Mouse (Mus musculus): ENCODE results near the gene Tent4a.

The Tent4a gene

DNA sequence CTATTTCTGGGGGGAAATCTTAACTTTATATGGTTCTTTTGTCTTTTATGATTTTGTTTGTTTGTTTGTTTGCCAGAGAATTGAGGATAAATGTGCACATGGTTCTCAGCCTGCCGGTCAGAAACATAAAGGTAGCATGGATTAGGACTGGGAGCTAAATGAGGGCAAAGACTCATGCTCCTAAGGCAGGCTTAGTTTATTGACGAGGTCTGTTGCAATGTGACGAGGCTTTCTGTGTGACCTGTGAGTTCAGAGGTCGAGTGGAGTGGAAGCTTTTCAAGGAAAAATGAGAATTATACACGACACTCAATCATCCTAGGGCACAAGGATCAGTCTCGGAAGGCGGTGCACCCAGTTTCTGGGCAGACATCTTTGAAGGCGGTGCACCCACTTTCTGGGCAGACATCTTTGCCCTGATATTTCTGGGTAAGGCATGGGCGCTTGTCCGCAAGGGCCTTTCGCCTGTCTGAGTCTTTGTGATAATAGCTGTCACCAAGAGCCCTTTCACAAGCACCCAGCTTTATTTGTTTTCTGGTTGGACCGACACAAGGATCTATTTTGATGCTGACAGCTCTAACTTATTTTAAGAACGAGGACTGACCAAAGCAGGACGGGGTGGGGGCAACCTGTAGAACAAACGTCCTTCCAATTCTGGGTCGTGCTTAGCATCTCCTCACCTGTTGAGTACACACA is 13.2 kb upstream of the Tent4a start:
- in situ Hi-C loops (cut with MboI, MseI): loop anchor here (5.0 kb wide), 1 partner anchor 105 kb away; no protein-coding TSS in a partner anchor

DNA sequence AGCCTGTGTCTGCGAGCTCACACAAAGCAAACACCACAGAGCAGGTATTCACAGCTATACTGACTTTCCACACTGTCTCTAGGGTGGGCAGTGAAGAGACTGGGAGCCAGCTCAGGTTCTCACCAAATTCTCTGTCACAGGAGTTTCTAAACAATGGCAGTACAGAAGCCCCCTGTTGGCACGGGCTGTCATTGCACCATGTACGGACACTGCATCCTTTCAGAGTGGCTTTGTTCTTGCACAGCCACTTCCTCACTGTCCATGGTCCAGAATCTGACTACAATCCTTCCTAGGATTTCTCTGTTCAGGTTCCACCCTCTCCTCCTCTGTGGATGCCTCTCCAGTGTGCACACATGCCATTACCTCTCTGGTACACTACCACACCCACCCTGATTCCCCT is 10.6 kb upstream of the Tent4a start:
- in situ Hi-C loops (cut with MboI, MseI): loop anchor here (5.0 kb wide), 1 partner anchor 107 kb away; no protein-coding TSS in a partner anchor

DNA sequence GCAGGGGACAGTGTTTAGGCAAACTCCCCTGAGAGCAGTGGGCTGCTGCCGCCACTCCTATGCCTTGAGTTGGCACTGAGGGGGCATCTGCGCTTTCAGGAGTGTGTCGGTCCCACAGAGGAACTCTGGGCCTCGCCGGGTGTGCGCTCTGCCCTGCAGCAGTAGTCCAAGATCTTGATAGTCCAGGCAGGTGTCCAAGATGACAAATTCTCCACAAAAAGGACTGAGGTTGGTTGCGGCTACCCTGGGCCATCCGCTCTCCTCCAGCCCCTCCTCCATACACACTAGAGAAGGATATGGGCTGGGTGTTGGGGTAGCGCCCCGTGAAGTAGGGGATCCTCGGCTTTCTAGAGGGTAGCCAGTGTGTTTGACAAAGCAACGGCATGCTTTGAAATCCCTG is 9.2 kb upstream of the Tent4a start:
- in situ Hi-C loops (cut with MboI, MseI): no loop called here

DNA sequence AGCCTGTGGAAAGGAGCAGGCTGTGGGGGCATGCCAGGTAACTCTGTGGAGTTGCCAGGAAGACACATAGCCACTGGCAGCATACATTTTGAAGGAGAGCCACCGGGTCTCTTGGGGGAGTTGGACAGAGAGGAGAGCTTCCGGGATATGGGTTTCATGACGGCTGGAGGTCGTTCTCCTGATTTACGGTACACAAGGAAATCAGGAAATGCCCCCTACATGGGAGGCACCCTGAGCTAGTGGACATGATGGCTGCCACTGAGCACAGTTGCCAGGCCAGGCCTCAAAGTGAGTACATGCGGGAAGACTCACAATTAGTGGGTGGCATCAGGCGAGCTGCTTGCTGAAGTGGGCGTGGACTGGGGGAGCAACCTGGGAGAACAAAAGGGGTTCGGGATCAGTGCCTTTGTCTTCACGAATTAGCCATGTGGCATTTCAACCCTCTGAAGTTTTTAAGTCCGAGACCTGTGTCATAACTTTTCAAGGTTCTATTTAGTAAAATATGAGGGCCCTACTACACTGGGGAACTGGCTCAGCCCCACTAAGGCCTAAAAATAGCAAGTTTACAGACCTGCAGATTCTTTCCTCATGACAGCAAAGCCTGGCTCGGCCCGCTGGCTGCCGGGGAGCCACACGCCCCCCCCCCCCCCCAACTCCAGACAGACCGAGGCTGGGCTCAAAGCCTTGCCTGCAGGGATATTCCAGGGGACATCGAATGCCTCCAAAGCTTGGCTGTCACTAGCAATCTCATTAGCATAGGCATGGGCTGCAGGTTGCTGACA is 8.3 kb upstream of the Tent4a start:
- in situ Hi-C loops (cut with MboI, MseI): no loop called here

DNA sequence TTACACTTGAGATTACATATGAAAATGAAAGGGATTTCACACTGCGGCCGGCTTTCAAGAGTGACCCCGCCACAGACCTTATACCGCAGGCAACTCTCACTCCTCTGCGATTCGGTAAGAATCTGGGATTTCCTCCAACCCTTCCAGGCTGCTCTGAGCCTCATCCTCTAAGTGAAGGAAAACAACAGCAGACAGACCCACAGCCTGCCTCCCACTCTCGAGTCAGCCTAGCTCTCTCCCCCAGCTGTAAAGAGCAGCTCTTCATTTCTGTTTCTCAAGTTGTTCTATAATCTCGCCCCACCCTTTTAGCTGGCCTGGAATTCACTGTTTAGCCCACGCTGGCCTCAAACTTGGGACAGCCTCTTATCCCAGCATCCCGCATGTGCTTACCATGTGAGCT is 7.4 kb upstream of the Tent4a start:
- in situ Hi-C loops (cut with MboI, MseI): no loop called here

DNA sequence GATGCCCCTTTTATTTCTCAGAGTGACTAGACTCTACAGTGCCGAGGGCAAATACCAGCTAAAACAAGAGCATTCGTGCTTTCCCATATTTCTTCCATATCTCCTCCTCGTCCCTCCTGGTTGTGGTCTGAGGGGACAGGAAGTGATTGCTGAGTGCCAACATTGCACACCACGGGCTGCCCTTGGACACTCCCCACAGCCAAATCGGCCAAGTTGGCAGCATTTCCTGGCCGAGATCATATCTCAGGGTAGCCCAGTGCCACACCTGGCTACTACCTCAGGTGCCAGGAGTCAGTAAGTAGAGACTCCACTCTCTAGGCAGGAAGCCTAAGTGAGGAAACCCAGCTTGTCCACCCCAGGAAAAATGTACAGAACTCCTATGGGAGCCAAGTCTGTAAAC is 6.8 kb upstream of the Tent4a start:
- in situ Hi-C loops (cut with MboI, MseI): no loop called here

DNA sequence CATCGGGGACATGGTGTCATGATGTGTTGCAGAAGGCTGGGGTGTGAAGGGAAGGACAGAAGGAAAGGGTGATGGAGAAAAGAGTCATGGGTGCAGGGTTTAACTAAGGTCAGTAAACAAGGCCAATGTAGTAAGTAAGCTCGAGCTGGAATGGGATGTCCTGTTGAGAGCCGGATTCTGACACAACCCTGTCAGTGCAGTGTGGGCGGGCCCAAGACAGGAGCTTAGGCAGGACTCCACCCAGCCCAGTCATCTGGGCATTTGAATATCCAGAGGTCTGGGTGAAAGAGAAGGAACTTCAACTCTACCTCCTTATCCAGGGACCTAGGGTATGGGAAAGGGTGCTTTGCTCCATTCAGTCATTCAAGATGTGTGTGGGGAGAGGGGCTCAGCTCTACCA is 3.9 kb upstream of the Tent4a start:
- in situ Hi-C loops (cut with MboI, MseI): loop anchor here (5.0 kb wide), 2 partner anchors 74 to 956 kb away; partner anchors contain the start of genes Fastkd3, Mtrr and Srd5a1

DNA sequence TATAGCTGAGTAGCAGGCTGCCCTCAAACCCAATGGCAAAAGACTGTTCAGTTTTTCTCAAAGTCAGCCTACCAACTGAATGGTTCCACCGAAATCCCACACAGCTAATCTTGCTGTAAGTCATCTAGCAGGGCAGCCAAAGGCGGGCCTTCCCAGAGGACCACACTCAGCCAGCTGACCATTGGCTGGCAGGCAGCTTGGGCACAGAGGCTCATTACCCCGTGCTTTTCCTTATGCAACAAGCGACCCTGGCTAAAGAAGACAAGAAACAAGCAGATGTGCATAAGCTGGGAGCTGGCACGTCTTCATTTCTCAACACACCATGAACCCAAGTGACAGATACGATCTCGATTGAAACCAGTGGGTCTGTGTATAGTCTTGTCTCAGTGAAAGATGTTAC is 2.9 kb upstream of the Tent4a start:
- in situ Hi-C loops (cut with MboI, MseI): loop anchor here (5.0 kb wide), 2 partner anchors 75 to 955 kb away; partner anchors contain the start of genes Fastkd3, Mtrr and Srd5a1

DNA sequence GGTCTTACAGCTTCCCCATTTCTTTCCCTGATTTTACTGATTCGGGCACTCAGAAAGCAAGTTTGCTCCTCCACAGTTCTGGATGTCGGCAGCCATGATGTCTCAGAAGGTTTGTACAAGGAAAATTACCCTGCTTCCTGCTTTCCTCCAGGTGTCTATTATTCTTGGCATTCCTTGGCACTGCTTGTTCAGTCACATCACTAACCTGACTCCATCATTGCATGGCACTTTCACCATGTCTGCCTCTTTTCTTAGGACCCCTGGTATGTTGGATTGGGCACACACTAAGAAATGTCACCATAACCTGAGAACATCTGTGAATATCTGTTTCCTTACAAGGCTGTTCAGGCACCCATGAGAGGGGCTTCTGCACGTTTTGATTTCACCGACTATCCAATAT is 1.6 kb upstream of the Tent4a start:
- in situ Hi-C loops (cut with MboI, MseI): loop anchor here (5.0 kb wide), 2 partner anchors 76 to 954 kb away; partner anchors contain the start of genes Fastkd3, Mtrr and Srd5a1

DNA sequence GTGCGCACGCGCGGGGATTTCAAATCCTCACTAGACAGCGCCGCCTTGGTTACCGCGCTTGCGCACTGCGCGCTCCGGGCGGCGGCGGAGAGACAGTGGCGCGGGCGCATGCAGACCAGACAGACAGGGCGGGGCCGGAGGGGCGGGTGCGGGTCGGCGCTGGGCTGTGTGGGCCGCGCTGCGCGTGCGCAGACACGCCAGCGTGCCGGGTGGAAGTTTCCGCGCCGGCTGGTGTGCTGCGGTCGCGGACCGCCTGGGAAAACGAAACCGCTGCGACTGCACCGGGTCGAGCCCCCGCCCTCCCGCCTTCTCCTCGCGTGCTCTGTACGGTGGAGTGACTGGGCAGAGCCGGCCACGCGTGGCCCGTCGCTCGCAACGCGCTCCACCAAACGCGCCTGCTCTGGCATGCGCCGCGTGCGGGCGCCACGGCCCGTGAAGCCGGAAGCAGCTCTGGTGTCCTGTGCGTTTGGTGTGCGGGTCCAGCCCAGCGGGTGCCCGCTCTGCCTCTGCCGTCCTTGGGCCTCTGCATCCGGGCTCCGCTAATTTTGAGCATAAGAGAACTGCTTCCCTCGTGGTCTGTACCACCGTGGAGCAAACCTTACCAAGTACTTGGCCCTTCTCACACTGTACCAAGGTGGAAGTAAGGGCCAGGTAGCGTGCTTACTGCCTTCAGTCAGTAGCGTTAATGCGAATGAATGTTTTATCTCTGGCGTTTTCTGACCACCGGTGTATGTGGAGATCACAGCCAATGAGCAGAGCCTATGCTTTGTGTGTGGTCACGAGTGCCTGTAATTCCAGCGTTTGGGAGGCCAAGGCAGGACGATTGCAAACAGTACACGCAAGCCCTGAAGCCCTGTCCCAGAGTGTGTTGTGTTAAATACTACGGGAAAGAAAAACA is 486 bp upstream of the Tent4a start:
- in situ Hi-C loops (cut with MboI, MseI): loop anchor here (5.0 kb wide), 2 partner anchors 77 to 953 kb away; partner anchors contain the start of genes Fastkd3, Mtrr and Srd5a1

DNA sequence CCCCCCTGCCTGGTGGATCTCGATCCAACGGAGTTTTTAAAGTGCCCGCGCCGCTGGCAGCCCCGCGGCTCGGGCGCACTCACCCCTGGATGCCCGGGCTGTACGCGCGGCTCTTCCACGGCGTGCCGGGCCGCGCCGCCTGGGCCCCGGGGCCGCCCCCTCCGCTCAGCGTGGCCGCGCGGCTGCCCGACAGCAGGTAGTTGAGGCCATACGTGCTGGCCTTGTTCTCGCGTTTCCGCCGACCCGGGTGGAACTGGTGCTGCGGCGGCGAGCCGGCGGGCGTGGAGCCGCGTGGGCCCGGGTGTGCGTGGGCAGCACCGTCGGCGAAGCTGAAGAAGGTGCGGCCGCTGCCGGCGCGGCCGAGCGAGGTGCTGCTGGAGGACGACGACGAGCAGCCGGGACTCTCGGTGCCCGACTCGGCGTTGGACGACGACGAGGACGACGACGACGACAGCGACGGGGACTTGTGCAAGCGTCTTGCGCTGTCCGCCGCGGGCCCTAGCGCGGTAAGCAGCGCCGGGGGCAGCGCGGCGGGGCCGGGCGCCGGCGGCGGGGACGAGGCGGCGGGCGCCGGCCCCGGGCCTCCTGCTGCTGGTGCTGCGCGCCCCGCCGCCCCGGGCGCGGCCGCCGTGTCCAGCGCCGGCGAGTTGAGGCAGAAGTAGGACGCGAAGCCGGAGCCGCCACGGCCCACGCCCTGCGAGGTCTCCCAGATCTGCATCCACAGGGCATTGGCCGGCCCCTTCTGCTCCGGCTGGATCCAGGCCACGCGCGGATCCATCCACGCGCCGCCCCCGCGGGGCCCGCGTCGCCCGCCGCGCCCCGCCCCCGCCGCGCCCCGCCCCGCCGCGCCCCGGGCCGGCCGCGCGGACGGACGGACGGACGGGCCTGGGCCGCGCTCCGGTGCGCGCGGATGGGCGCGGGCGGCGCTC is 748 bp downstream of the Tent4a start, which contains the start of gene Nsun2:
Nsun2 (plus strand) TSS at position 342 of the 929 bp plus-strand sequence.
- in situ Hi-C loops (cut with MboI, MseI): no loop called here

DNA sequence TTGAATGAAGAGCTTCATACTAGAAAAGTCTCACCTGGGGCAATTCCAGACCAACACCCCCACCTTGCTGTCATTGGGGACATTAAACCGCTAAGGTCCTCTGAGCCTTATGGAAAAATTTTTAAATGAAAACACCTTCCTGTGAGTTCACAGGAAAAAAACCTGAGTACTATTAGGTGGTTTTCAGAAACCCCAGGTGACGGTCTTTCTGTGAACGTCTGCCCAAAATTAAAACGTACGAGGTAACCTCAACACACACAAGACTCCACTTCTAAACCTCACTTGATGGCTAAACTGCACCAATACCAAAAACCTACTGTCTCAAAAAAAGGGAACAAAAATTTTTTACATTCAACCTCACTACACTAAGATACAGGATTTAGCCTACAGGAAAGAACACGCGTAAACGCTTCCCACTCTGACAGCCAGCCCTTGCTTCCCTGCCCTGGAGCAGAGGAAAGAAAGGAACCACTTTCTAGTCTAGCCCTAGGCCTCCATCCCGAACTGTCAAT is 1.5 kb downstream of the Tent4a start:
- in situ Hi-C loops (cut with MboI, MseI): no loop called here

DNA sequence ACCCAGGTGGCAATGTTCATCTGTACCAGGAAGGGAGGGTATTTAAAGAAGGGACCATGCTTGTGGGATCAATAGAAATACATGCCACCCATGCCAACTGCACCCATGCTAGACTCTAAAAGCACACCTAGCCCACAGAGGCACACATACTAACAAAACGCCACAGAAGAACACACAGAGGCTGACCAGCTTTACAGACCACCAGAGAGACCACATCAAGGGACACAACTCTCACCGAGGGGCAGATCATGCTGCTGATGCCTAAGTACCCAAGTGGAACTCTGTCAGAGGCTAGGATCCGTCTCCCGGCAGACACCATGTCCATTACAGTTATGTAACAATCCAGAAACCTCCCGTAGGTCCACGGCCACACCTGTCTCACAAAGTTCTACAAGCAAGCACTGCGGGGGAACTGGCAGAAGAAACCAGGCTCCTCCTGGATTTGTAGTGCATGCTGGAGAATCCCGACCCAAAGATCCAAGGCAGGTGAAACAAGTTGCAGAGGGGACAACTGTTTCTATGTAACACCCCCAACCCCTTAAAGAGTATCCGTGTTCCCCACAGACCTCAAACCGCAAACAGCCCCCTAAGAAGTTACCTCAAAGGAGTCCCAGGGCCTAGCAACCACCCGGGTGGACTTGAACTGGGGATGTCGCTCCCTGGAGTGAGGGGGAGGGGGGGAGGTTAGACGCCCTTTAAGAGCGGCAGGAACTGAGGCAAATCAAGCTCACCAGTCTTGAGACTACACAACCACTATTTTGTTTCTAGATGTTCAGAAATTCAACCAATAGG is 2.1 kb downstream of the Tent4a start:
- in situ Hi-C loops (cut with MboI, MseI): no loop called here

DNA sequence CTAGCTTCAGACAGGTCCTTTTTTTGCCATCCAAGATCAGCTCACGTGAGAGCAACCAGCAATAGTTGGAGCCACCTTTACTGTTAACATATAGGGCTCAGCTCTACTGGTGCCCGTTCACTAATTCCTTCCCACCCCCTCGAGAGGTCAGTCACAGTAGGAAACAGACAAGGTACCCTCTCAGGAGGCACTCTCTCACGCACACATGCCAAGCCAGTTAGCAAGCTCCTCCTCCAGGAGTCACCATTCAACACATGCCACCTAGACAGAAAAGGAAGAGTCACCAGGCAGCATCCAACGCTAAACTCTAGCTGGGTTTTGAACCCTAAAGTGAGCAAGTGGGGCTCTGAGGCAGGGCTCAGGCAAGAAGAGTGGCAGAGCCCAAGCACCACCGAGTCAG is 3.0 kb downstream of the Tent4a start:
- in situ Hi-C loops (cut with MboI, MseI): no loop called here

DNA sequence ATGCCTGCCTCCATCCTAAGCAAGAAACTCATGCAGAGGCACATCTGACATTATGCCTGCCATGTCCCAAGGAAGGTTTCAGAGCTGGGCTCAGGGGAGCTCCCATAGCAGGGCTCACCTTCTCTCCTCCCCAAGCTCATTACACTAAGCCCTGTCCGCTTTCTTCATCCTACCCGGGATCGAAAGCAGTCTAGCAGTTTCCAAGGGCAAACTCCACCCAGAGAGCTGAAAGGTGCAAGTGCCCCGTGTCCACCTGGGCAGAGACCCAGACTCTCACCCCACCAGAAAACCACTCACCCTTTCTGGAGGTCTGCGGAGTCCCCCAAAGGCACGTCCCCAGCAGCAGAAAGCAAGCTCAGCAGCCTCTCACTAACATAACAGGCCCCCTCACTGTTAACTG is 3.5 kb downstream of the Tent4a start:
- in situ Hi-C loops (cut with MboI, MseI): no loop called here

DNA sequence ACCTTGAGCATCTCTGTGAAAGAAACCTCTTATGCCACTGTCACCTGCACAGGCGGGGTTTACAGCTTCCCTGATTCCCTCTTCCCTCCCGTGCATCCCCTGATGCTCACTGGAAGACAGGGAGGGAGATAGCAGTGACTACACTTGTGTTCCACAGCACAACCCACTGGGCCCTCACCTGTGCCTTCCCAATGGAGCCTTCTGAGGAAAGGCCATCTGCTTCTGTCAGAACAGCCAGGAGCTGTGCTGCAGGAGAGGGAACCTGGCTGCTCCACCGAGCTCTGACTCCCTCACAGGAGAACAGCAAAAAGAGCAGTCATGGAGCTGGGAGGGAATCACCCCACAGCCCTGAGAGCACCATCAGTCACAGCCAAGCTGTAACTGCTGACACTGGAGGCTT is 4.3 kb downstream of the Tent4a start:
- in situ Hi-C loops (cut with MboI, MseI): no loop called here

DNA sequence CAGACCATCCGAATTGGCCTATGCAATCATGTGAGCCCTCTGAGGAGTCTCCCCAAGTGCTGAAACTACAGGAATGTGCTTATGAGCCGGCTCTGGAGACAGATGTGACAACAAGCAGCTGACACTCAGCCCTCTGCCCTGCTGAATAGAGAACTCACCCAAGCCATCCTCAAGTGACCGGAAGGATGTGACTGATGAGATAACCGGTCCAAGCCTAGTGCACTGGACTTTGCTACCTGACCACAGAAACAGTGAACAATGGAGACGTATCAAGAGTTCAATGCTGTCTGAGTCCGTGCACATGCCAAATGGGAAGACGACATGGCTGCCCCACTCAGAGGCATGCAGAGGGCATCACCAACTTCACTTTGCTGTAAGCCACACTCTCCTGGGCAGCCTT is 5.9 kb downstream of the Tent4a start:
- in situ Hi-C loops (cut with MboI, MseI): no loop called here

DNA sequence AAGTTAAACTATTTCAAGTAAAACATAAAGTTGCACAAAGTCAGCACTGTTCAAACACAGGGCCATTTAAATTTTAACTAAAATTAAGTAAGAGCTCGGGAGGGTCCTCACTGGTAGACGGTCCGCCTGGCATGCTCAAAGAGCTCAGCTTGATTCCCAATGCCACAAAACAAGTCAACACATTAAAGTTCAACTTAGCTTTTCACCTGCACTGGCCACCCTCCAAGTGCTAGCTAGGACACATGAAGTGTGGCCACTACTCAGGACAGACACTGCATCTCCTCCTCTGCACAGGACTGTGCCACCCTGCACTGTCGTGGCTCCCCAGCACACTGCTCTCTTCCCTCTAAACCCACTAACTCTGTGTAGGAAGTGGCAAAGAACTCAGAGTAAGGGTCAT is 8.6 kb downstream of the Tent4a start:
- in situ Hi-C loops (cut with MboI, MseI): no loop called here

DNA sequence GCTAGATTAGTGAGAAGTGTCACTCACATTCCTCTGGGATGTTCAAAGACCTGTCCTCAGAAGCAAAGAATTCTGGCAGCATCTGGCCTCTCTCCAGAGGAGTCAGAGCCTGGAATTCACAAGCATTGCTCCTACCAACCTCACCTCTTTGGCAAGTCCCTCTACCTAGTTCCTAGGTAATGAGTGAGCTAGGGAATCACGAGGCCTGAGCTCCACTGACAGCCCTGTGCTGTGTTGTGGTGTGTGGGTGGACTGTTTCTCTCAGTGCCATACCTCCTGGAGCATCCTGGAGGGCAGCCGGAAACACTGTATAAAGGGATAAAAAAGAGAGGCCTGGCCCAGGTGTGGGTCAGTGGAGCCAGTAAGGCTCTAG is 10.3 kb downstream of the Tent4a start:
- in situ Hi-C loops (cut with MboI, MseI): no loop called here
